Mouse (Mus musculus) gonadal fat pad, adult 2 months (tissue): ENCODE measurements around the gene Pdk1. TPM values are rescaled to one million over a fixed set of nuclear protein-coding genes. Genes with fewer than 3 reads are reported as not detected.
"Not testable (repeated sequence)": the region's sequence is repeated elsewhere in the genome, so short reads cannot be mapped to it uniquely, and the experiment has no call there.

Experiments used
- DNase-seq: peaks from one replicate; pipeline ENCODE4 v3.0.0-alpha.2; 2012; ENCODE audit warnings: low read depth
- polyA plus RNA-seq: library from polyadenylated mRNA; depleted of rRNA; stranded (reverse); fragments of >200 nt; gene quantifications from 2 replicates; pipeline ENCODE4 v1.2.3, GENCODE M21; 2012; rRNA removed

Pdk1 gene
- polyA plus RNA-seq = 28.1 and 38.4 TPM in 2 replicates

GRCm38 (mm10) chr2:71872801-71873443 lies at the start of gene Pdk1:
TSS of gene Pdk1 (plus strand) at chr2:71873224.
- DNase-seq = peak; percentile 54

GRCm38 (mm10) chr2:71824146-71824545 lies 48.9 kb upstream of the Pdk1 start:
- DNase-seq = no peak

GRCm38 (mm10) chr2:71827711-71828110 lies 45.3 kb upstream of the Pdk1 start:
- DNase-seq = no peak

- no peak for DNase-seq
These were observed 44.1 kb upstream of the Pdk1 start for GRCm38 (mm10) chr2:71828928-71829327.

GRCm38 (mm10) chr2:71833626-71834025 lies 39.4 kb upstream of the Pdk1 start:
- DNase-seq = no peak

- no peak for DNase-seq
These were observed 38.7 kb upstream of the Pdk1 start for GRCm38 (mm10) chr2:71834371-71834770.

GRCm38 (mm10) chr2:71835556-71835955 lies 37.5 kb upstream of the Pdk1 start:
- no peak for DNase-seq

GRCm38 (mm10) chr2:71836232-71836631 lies 36.8 kb upstream of the Pdk1 start:
- no peak for DNase-seq

- no peak for DNase-seq
These were observed 35.8 kb upstream of the Pdk1 start for GRCm38 (mm10) chr2:71837261-71837660.

- no peak for DNase-seq
These were observed 35.2 kb upstream of the Pdk1 start for GRCm38 (mm10) chr2:71837791-71838190.

GRCm38 (mm10) chr2:71843316-71843715 lies 29.7 kb upstream of the Pdk1 start:
- DNase-seq = no peak

- DNase-seq = no peak
These were observed 28.1 kb upstream of the Pdk1 start for GRCm38 (mm10) chr2:71844906-71845305.

GRCm38 (mm10) chr2:71852161-71852560 lies 20.9 kb upstream of the Pdk1 start:
- not testable (repeated sequence) for DNase-seq

GRCm38 (mm10) chr2:71855076-71855475 lies 17.9 kb upstream of the Pdk1 start:
- DNase-seq = no peak

GRCm38 (mm10) chr2:71863531-71864173 lies 9.4 kb upstream of the Pdk1 start:
- no peak for DNase-seq

- DNase-seq = no peak
These were observed 8.0 kb upstream of the Pdk1 start for GRCm38 (mm10) chr2:71865022-71865421.

GRCm38 (mm10) chr2:71865935-71866334 lies 7.1 kb upstream of the Pdk1 start:
- no peak for DNase-seq

- no peak for DNase-seq
These were observed 6.5 kb upstream of the Pdk1 start for GRCm38 (mm10) chr2:71866565-71866964.

- DNase-seq = no peak
These were observed 6.0 kb upstream of the Pdk1 start for GRCm38 (mm10) chr2:71867019-71867418.

GRCm38 (mm10) chr2:71867480-71867879 lies 5.5 kb upstream of the Pdk1 start:
- DNase-seq = no peak

GRCm38 (mm10) chr2:71868256-71868655 lies 4.8 kb upstream of the Pdk1 start:
- DNase-seq = no peak

- DNase-seq = no peak
These were observed 883 bp upstream of the Pdk1 start for GRCm38 (mm10) chr2:71872141-71872540.

GRCm38 (mm10) chr2:71873474-71874322 lies 674 bp downstream of the Pdk1 start:
- peak; percentile 63 for DNase-seq
